Mouse (Mus musculus) layer of hippocampus, adult 8-10 months (tissue): Measurements from ENCODE around the gene Rin3. TPM values are rescaled to one million over a fixed set of nuclear protein-coding genes. Genes with fewer than 3 reads are reported as not detected.

Experiments
- DNase-seq, 2 experiments: peaks; one replicate each; pipeline ENCODE4 v3.0.0; 2022; ENCODE audit warnings: low spot score in 2 of 2
- total RNA-seq, 4 experiments: library from RNA; stranded (reverse); gene quantifications; 2 replicates each; pipeline ENCODE4 v1.2.4; 2022

Gene Rin3
- total RNA-seq, 4 experiments from 2014 or later: 3.3 to 7.1 (median 4.8) TPM

GRCm38 (mm10) chr12:102280867-102281503, 1.9 kb upstream of the Rin3 start:
- no peak for DNase-seq

- no peak for DNase-seq
These were observed 722 bp upstream of the Rin3 start for GRCm38 (mm10) chr12:102282126-102282525.

GRCm38 (mm10) chr12:102283483-102284266, 827 bp downstream of the Rin3 start:
- no peak for DNase-seq

- no peak for DNase-seq
These were observed 1.4 kb downstream of the Rin3 start for GRCm38 (mm10) chr12:102284267-102284610.

- DNase-seq: no peak
These were observed 1.8 kb downstream of the Rin3 start for GRCm38 (mm10) chr12:102284618-102285159.

- DNase-seq: no peak
These were observed 2.5 kb downstream of the Rin3 start for GRCm38 (mm10) chr12:102285318-102285717.

GRCm38 (mm10) chr12:102285779-102286178, 2.9 kb downstream of the Rin3 start:
- DNase-seq: no peak

GRCm38 (mm10) chr12:102286681-102287414, 4.0 kb downstream of the Rin3 start:
- DNase-seq: no peak

GRCm38 (mm10) chr12:102287904-102288602, 5.2 kb downstream of the Rin3 start:
- no peak for DNase-seq

- no peak for DNase-seq
These were observed 6.0 kb downstream of the Rin3 start for GRCm38 (mm10) chr12:102288846-102289245.

- no peak for DNase-seq
These were observed 6.7 kb downstream of the Rin3 start for GRCm38 (mm10) chr12:102289568-102289967.

- no peak for DNase-seq
These were observed 7.8 kb downstream of the Rin3 start for GRCm38 (mm10) chr12:102290662-102291061.

GRCm38 (mm10) chr12:102291686-102292085, 8.8 kb downstream of the Rin3 start:
- no peak for DNase-seq

GRCm38 (mm10) chr12:102292501-102293215, 9.8 kb downstream of the Rin3 start:
- no peak for DNase-seq

- no peak for DNase-seq
These were observed 11.8 kb downstream of the Rin3 start for GRCm38 (mm10) chr12:102294634-102295033.

- DNase-seq: no peak
These were observed 12.4 kb downstream of the Rin3 start for GRCm38 (mm10) chr12:102295230-102295629.

- DNase-seq: no peak
These were observed 12.8 kb downstream of the Rin3 start for GRCm38 (mm10) chr12:102295662-102296061.

GRCm38 (mm10) chr12:102296361-102296760, 13.5 kb downstream of the Rin3 start:
- no peak for DNase-seq

GRCm38 (mm10) chr12:102296967-102297366, 14.1 kb downstream of the Rin3 start:
- no peak for DNase-seq

GRCm38 (mm10) chr12:102299209-102299608, 16.4 kb downstream of the Rin3 start:
- no peak for DNase-seq

- no peak for DNase-seq
These were observed 18.7 kb downstream of the Rin3 start for GRCm38 (mm10) chr12:102301585-102301984.
